Mouse (Mus musculus): Measurements from ENCODE around the gene Pdk1. TPM values are rescaled to one million over a fixed set of nuclear protein-coding genes. Genes with fewer than 3 reads are reported as not detected.
A peak's percentile ranks its signal among the peaks of the same experiment; 100 is the strongest.
"Not testable (repeated sequence)": the region's sequence is repeated elsewhere in the genome, so short reads cannot be mapped to it uniquely, and the experiment has no call there.

Pdk1 gene
- polyA plus RNA-seq, 1 experiment from 2014 or later = 24.2 TPM

GRCm38 (mm10) chr2:71905154-71905553 lies 32.1 kb downstream of the Pdk1 start:
- no peak overlapping the region for H3K9ac ChIP-seq (replicated peaks; ENCODE audit: low read depth, low read length)
- no peak overlapping the region for H3K27ac ChIP-seq (ENCODE audit: low read length)
- H3K27me3 ChIP-seq (replicated peaks; ENCODE audit: control insufficient read depth, insufficient read depth, low read length) = no peaks in the 10 kb centered on the region
- no peaks in the 10 kb centered on the region for H3K4me1 ChIP-seq (replicated peaks; ENCODE audit: control insufficient read depth, insufficient read depth, low read length)
- 94% methylated on average over 7 of the region's 7 CpGs for WGBS
- H3K4me2 ChIP-seq (ENCODE audit: low read length) = no peak overlapping the region
- no peak for ATAC-seq
- no peaks in the 10 kb centered on the region for H3K36me3 ChIP-seq (ENCODE audit: control insufficient read depth, insufficient read depth)
- no peaks in the 10 kb centered on the region for H3K9me3 ChIP-seq (ENCODE audit: control insufficient read depth, low read length)
- H3K4me3 ChIP-seq (replicated peaks; ENCODE audit: low read length) = no peak overlapping the region

GRCm38 (mm10) chr2:71906356-71906755 lies 33.3 kb downstream of the Pdk1 start:
- not testable (repeated sequence) for H3K27ac ChIP-seq (ENCODE audit: low read length); H3K27me3 ChIP-seq (replicated peaks; ENCODE audit: control insufficient read depth, insufficient read depth, low read length); H3K9ac ChIP-seq (replicated peaks; ENCODE audit: low read depth, low read length); H3K4me2 ChIP-seq (ENCODE audit: low read length); ATAC-seq; H3K36me3 ChIP-seq (ENCODE audit: control insufficient read depth, insufficient read depth); H3K4me1 ChIP-seq (replicated peaks; ENCODE audit: control insufficient read depth, insufficient read depth, low read length); H3K4me3 ChIP-seq (replicated peaks; ENCODE audit: low read length); H3K9me3 ChIP-seq (ENCODE audit: control insufficient read depth, low read length)
- 98% methylated on average over 8 of the region's 8 CpGs for whole genome bisulfite sequencing

GRCm38 (mm10) chr2:71913911-71914310 lies 40.9 kb downstream of the Pdk1 start:
- Histone ChIP-seq H3K9me3 (ENCODE audit: control insufficient read depth, low read length) (no peaks in the 10 kb centered on the region), H3K4me2 (ENCODE audit: low read length) (no peak overlapping the region), H3K36me3 (ENCODE audit: control insufficient read depth, insufficient read depth) (no peaks in the 10 kb centered on the region), H3K27ac (ENCODE audit: low read length) (no peak overlapping the region), H3K4me1 (replicated peaks; ENCODE audit: control insufficient read depth, insufficient read depth, low read length) (no peaks in the 10 kb centered on the region), H3K27me3 (replicated peaks; ENCODE audit: control insufficient read depth, insufficient read depth, low read length) (no peaks in the 10 kb centered on the region), H3K4me3 (replicated peaks; ENCODE audit: low read length) (no peak overlapping the region), H3K9ac (replicated peaks; ENCODE audit: low read depth, low read length) (no peak overlapping the region)
- 84% methylated on average over 10 of the region's 10 CpGs for WGBS
- ATAC-seq = no peak

GRCm38 (mm10) chr2:71919227-71919647 lies 46.2 kb downstream of the Pdk1 start:
- Histone ChIP-seq H3K9me3 (ENCODE audit: control insufficient read depth, low read length) (no peaks in the 10 kb centered on the region), H3K27ac (ENCODE audit: low read length) (no peak overlapping the region), H3K4me3 (replicated peaks; ENCODE audit: low read length) (no peak overlapping the region), H3K36me3 (ENCODE audit: control insufficient read depth, insufficient read depth) (no peaks in the 10 kb centered on the region), H3K27me3 (replicated peaks; ENCODE audit: control insufficient read depth, insufficient read depth, low read length) (no peaks in the 10 kb centered on the region), H3K4me1 (replicated peaks; ENCODE audit: control insufficient read depth, insufficient read depth, low read length) (no peaks in the 10 kb centered on the region; the same call in 1 of the 2 replicates), H3K4me2 (ENCODE audit: low read length) (no peak overlapping the region), H3K9ac (replicated peaks; ENCODE audit: low read depth, low read length) (no peak overlapping the region)
- WGBS = 64% methylated on average over 11 of the region's 11 CpGs
- no peak for ATAC-seq

- H3K4me1 ChIP-seq (replicated peaks; ENCODE audit: control insufficient read depth, insufficient read depth, low read length); H3K9me3 ChIP-seq (ENCODE audit: control insufficient read depth, low read length); H3K4me3 ChIP-seq (replicated peaks; ENCODE audit: low read length); ATAC-seq; H3K27me3 ChIP-seq (replicated peaks; ENCODE audit: control insufficient read depth, insufficient read depth, low read length); H3K27ac ChIP-seq (ENCODE audit: low read length); H3K36me3 ChIP-seq (ENCODE audit: control insufficient read depth, insufficient read depth); H3K9ac ChIP-seq (replicated peaks; ENCODE audit: low read depth, low read length); H3K4me2 ChIP-seq (ENCODE audit: low read length): not testable (repeated sequence)
- 89% methylated on average over 2 of the region's 2 CpGs for WGBS
Measured at GRCm38 (mm10) chr2:71924931-71925330, 51.9 kb downstream of the Pdk1 start.

- H3K36me3 ChIP-seq (ENCODE audit: control insufficient read depth, insufficient read depth) = no peaks in the 10 kb centered on the region
- whole genome bisulfite sequencing = 90% methylated on average over 8 of the region's 8 CpGs
Measured at GRCm38 (mm10) chr2:71934046-71934445, 61.0 kb downstream of the Pdk1 start.

GRCm38 (mm10) chr2:71936711-71937110 lies 63.7 kb downstream of the Pdk1 start:
- 91% methylated on average over 1 of the region's 1 CpGs for WGBS
- no peak overlapping the region for H3K9ac ChIP-seq (replicated peaks; ENCODE audit: low read depth, low read length)
- H3K4me3 ChIP-seq (replicated peaks; ENCODE audit: low read length) = no peak overlapping the region

More at GRCm38 (mm10) chr2:71934046-71934445, 61.0 kb downstream of the Pdk1 start:
- Histone ChIP-seq H3K4me2 (ENCODE audit: low read length) (no peak overlapping the region), H3K4me3 (replicated peaks; ENCODE audit: low read length) (no peak overlapping the region), H3K9me3 (ENCODE audit: control insufficient read depth, low read length) (no peaks in the 10 kb centered on the region), H3K4me1 (replicated peaks; ENCODE audit: control insufficient read depth, insufficient read depth, low read length) (no peaks in the 10 kb centered on the region), H3K27ac (ENCODE audit: low read length) (no peak overlapping the region), H3K9ac (replicated peaks; ENCODE audit: low read depth, low read length) (no peak overlapping the region), H3K27me3 (replicated peaks; ENCODE audit: control insufficient read depth, insufficient read depth, low read length) (no peaks in the 10 kb centered on the region)
- no peak for ATAC-seq

GRCm38 (mm10) chr2:71937649-71938308 lies 64.8 kb downstream of the Pdk1 start:
- H3K9me3 ChIP-seq (ENCODE audit: control insufficient read depth, low read length) = no peaks in the 10 kb centered on the region
- peak; percentile 66 for ATAC-seq
- H3K36me3 ChIP-seq (ENCODE audit: control insufficient read depth, insufficient read depth) = no peaks in the 10 kb centered on the region
- H3K27me3 ChIP-seq (replicated peaks; ENCODE audit: control insufficient read depth, insufficient read depth, low read length) = no peaks in the 10 kb centered on the region
- 73% methylated on average over 3 of the region's 3 CpGs for WGBS
- no peak overlapping the region for H3K4me3 ChIP-seq (replicated peaks; ENCODE audit: low read length)
- no peaks in the 10 kb centered on the region for H3K4me1 ChIP-seq (replicated peaks; ENCODE audit: control insufficient read depth, insufficient read depth, low read length)
- no peak overlapping the region for H3K27ac ChIP-seq (ENCODE audit: low read length)
- H3K4me2 ChIP-seq (ENCODE audit: low read length) = no peak overlapping the region
- no peak overlapping the region for H3K9ac ChIP-seq (replicated peaks; ENCODE audit: low read depth, low read length)

More at GRCm38 (mm10) chr2:71936711-71937110, 63.7 kb downstream of the Pdk1 start:
- no peak overlapping the region for H3K4me2 ChIP-seq (ENCODE audit: low read length)
- no peak for ATAC-seq
- H3K4me1 ChIP-seq (replicated peaks; ENCODE audit: control insufficient read depth, insufficient read depth, low read length) = no peaks in the 10 kb centered on the region
- H3K36me3 ChIP-seq (ENCODE audit: control insufficient read depth, insufficient read depth) = no peaks in the 10 kb centered on the region
- no peaks in the 10 kb centered on the region for H3K9me3 ChIP-seq (ENCODE audit: control insufficient read depth, low read length)
- no peaks in the 10 kb centered on the region for H3K27me3 ChIP-seq (replicated peaks; ENCODE audit: control insufficient read depth, insufficient read depth, low read length)
- no peak overlapping the region for H3K27ac ChIP-seq (ENCODE audit: low read length)

GRCm38 (mm10) chr2:71938716-71939393 lies 65.8 kb downstream of the Pdk1 start:
- Histone ChIP-seq H3K36me3 (ENCODE audit: control insufficient read depth, insufficient read depth) (no peaks in the 10 kb centered on the region), H3K4me1 (replicated peaks; ENCODE audit: control insufficient read depth, insufficient read depth, low read length) (no peaks in the 10 kb centered on the region), H3K27me3 (replicated peaks; ENCODE audit: control insufficient read depth, insufficient read depth, low read length) (no peaks in the 10 kb centered on the region), H3K4me3 (replicated peaks; ENCODE audit: low read length) (no peak overlapping the region), H3K9ac (replicated peaks; ENCODE audit: low read depth, low read length) (no peak overlapping the region), H3K9me3 (ENCODE audit: control insufficient read depth, low read length) (no peaks in the 10 kb centered on the region), H3K4me2 (ENCODE audit: low read length) (no peak overlapping the region), H3K27ac (ENCODE audit: low read length) (no peak overlapping the region)
- WGBS = 63% methylated on average over 6 of the region's 6 CpGs
- ATAC-seq = no peak

Measured in forebrain, embryonic 16.5 days (tissue).